Mouse (Mus musculus): ENCODE measurements around the gene Asb8. TPM values are rescaled to one million over a fixed set of nuclear protein-coding genes. Genes with fewer than 3 reads are reported as not detected.
A peak's percentile ranks its signal among the peaks of the same experiment; 100 is the strongest.

Gene Asb8
- 10 to 100 TPM; 50.7 to 55.0 (median 54.3) TPM for total RNA-seq (2022)

DNA sequence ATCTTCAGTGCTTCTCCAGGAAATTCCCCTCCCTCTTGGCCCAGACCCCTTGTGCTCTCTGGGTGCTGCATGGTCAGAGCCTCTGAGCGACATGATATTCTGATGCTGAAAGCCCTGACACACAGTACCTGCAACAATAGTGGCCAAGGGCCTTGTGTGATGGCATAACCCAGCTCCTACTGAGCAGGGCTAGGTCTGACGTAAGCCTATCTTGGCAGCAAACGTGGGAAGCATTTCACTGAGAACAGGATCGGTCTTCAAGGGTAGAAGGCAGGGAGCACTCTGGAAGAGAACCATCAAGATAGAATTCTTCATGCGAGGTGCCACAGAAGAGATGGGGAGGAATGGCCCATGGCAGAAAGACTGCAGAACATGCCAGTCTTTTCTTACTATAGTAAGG is at the start of gene Asb8:
TSS of gene Asb8 (minus strand) at position 101 of the 400 bp plus-strand sequence.
- DNase-seq (ENCODE audit: low spot score in 2 of 2) = no peak

DNA sequence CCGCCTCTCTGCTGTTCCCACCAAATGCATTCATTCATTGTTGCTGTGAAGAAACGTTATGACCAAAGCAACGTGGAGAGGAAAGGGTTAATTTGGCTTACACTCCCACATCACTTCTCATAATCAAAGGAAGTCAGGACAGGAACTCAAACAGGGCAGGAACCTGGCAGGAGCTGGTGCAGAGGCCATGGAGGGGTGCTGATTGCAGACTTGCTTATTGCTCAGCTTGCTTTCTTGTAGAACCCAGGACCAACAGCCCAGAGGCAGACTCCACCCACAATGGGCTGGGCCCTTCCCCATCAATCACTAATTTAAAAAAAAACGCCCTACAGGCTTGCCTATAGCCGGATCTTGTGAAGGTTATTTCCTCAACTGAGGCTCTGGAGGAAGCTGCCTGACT is 48.7 kb upstream of the Asb8 start:
- DNase-seq (ENCODE audit: low spot score in 2 of 2) = no peak

DNA sequence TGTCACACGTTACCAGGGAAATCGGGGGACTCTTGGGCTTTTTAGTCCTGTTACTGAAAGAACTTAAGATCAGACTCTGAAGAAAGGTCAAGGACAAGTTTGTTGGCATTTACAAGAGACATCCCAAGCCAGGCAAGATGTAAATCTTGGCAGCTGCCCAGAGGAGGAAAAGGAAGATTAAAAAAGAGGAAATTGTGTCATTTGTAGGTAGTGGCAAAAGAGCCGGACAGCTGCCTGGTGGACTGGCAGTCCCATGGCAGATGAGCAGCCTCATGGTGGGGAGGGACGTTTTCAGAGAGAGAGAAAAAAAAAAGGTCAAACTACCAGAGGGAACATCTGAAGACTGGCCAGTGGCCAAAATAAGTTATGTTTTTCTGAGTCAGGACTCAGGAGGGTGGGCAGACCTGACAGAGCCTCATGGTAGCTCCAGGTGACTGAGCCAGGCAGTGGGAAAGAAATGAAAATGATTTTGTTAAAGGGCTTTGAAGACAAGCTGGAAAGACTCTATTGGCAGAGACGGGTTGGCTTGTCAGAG is 48.0 kb upstream of the Asb8 start:
- no peak for DNase-seq (ENCODE audit: low spot score in 2 of 2)

DNA sequence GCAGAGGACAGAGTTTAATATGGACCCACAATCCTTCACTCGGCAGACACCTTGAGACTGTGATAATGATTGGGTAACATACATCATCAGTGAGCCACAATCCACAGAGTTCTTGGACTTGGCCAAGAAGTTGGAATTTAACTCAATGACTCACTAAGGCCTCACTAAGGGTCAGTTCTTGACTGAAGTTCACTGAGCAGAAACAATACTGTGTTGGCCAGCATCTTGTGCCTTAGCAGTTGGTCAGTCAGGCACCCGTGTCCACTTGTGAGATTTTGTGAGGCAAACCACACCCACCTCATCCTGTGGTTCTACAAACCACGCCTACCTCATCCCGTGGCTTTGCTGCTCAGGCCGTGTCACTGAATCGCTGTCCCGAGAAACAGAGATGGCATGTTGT is 44.3 kb upstream of the Asb8 start:
- no peak for DNase-seq (ENCODE audit: low spot score in 2 of 2)

DNA sequence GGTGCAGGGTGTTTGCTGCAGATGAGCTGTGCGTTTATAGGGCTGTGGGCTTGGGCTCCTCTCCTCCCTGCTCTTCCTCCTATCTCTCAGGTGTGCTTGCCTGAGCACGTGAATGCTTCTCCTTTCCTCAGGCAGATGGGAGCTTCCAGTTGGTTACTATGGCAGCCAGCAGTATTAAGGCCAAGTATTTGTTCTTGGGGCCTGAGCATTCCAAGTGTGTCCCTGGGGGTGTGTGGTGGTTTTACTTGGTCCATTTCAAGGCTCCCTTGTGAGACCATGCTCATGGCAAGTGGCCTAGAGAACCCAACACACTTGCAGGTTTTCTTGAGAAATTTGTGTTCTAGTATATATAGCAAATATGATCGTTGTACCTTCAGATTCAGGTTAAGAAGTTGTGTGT is 30.0 kb upstream of the Asb8 start, which contains the start of gene Olfr288:
TSS of gene Olfr288 (minus strand) at position 101 of the 400 bp plus-strand sequence.
- no peak for DNase-seq (ENCODE audit: low spot score in 2 of 2)

DNA sequence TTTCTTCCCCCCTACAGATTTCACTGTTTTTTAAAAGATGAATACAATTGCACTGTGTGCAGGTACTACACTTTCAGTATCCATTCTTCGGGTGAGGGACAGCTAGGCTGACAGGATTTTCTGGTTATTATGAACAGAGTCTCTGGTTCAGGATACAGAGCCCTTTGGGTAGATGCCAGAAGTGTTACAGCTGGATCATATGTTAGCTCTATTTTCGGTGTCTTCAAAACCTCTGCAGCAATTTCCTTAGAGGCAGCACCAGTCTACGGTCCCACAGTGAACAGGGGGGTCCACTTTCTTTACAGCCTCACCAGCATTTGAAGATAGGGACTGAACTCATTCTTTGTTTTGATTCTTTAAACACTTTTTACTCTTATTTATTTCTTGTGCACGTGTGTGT is 19.0 kb upstream of the Asb8 start:
- DNase-seq (ENCODE audit: low spot score in 2 of 2) = no peak

DNA sequence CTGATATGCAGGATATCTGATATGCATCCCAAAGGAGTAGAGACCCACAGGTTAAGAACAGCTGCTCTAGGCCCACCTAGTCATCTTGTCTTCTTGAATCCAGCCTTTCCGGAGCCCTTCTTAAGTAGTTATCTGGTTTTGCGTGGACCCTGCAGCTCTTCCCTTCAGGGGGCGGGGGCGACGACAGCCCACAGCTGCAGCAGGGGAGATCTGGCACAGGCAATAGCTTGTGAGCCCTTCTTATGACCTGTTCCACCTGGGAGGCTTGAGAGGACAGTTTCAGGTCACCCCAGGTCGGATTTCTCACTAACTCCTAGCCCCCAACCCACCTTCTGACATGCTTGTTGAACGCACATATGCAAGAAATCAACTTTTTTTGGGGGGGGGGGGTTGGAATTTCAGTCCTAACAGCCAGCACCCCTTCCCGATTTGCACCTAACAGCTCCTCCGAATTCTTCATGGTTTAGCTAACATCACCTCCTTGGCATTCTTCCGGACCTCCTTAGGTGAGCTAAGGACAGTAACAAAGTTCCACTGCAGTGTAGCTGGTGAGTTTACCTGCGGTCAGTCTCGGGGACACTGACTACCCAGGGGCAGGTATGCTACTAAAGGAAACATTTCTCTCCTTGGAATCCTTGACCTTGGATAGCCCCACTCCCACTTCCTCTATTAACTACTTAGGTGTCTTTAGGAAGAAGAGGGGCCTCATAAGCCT is 16.6 kb upstream of the Asb8 start:
- no peak for DNase-seq (ENCODE audit: low spot score in 2 of 2)

DNA sequence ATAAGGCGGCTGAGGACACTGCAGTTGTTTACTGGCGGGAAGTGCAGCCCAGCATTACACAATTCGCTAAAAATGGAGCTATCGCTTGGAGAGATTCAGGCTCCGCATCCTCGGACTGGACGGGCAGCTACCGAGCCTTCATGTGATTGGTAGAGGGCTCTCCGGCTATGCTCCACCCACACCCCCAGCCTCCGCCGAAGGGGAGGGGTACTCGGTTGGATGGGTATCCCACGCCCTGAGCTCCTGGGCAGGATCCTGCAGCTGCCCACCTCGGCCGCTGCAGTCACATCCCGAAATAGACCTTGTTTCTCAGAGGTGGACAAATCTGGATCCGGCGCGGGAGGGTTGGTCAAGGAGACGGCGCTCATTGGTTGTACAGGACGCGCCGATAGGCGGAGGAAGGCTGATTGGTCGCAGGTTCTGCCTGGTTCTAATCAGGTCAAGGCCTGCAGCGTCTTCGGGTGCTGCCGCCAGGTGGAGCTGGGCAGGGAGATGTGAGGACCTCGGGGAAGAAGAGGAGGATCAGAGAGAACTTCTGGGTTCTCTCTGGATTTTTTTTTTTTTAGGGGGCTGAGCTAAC is 15.8 kb upstream of the Asb8 start:
- peak; percentile 90 to 94 for DNase-seq (ENCODE audit: low spot score in 2 of 2)

DNA sequence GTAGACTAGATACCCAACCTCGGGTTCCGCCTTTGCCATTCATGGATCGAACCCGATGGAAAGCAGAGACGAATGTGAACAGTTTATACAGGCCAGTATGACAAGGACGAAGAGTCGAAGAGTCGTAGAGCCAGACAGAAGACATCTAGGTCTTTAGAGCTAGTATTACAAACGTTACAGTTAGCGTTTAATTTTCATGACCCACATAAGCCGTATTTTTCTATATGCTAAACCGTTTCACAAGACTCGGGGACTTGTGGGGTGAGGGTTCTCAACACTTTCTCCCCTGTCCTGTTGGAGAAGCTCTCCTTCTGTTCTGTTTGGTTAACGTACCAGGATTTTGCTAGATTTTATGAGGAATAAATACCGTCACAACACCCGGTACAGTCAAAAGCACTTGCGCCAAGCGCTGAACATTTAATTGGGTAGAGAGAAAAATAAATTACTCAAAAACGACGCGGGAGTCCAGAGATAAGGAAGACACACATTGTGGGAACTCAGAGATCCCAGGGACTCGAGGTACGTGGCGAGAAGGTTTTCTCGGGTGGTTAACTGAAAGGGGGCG is 15.2 kb upstream of the Asb8 start:
- no peak for DNase-seq (ENCODE audit: low spot score in 2 of 2)

DNA sequence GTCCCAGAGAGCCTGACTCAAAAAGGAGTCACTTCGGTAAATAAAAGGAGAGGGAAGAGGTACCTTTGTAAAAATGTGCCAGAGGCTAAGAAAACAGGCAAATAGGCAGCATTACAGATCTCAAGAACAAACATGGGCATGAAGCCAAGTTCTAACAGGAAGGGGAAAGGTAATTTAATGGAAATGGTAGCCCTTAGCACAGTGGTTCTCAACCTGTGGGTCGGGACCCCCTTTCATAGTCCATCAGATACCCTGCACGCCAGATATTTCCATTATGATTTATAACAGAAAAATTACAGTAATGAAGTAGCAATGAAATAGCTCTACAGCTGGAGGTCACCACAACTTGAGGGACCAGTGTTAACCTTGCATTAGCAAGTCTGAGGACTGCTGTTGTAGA is 11.9 kb upstream of the Asb8 start:
- DNase-seq (ENCODE audit: low spot score in 2 of 2) = no peak

DNA sequence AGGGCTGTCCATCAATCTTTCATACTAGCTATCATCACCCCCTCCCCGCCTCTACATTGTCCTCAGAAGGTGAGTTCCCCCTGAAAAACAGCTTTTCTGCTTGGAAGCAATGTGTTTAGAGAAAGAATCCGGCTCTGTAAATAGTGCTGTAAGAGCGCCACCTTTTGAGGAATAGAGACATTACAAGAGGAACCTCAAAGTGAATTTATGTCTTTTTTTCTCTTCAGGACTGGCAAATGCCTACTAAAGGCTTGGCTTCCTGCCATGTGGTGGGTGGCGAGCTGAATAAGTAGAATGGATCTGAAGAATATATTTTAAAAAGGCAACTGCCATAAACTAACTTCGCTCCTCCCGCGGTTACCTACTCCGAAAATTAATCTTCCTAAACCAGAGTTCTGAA is 8.4 kb upstream of the Asb8 start:
- DNase-seq (ENCODE audit: low spot score in 2 of 2) = peak; percentile 76 to 80

DNA sequence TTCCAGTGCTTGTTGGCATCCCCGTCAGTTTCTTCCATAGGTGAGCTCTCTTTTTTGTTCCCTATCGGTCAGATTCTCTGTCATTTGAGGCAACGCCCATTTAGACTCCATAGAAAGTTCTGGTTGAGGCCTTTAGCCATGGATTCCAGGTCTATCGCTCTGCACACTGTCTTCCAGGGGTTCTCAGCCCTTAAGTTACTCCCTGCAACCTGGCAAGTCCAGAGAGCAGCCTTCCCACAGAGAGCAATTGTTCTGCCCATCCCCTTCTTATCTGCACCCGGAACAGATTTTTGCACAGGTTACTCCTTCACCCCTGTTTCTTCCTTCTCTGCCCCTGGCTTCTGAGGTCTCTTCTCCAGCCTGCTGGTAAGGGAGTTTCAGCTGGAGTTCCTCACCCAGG is 6.7 kb upstream of the Asb8 start:
- DNase-seq (ENCODE audit: low spot score in 2 of 2) = no peak

DNA sequence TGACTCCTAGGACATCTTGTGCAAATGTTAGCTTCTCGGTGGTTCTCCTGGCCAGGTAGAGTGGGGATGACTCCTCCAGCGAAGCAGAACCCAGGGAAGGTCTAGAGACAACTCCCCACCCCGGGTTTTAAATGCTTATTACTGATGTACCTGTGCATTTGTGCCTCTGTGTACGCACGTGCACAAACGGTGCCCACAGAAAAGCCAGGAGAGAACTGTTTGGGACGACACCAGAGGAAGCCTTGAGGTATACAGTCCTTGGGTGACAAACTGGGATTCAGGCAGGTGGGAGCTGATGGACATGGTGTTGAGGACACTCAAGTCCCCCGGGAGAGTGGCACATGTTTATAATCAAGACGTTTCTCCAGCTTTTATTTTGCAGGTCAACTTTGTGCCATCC is 5.5 kb upstream of the Asb8 start:
- DNase-seq (ENCODE audit: low spot score in 2 of 2) = no peak

DNA sequence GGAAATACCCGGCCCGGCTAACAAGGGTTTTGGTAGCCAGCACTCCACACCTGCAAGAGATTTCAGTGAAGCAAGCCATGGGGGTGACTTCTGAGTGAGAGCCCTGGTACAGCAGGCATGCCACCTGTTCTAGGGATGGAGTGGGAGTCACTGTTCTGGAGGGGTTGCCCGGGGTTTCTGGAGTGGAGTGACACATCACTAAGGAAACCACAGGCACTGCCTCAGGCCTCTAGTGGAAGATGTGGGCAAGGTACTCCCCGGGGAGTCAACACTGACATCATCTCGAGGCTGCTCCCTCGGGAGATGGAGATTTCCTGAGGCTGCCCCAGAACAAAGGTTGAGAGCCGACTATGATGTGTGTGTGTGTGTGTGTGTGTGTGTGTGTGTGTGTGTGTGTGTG is 4.9 kb upstream of the Asb8 start:
- DNase-seq (ENCODE audit: low spot score in 2 of 2) = peak; percentile 58 to 63

DNA sequence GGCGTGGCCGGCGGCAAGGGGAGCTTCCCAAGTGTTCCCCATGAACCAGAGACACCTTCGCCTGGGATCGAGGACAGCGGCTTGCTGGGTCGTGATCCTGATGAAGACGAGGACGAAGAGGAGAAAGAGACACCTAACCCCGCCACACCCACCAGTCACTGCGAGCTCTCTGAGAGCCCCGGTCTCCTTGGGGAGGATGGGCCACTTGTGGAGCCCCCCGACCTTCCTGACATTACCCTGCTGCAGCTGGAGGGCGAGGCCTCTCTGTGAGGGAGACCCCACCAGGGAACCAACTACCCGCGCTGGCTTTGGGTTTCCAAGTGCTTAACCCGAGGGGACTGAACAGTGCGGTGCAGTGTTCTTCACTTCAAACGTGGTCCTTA is 3.2 kb upstream of the Asb8 start:
- no peak for DNase-seq (ENCODE audit: low spot score in 2 of 2)

DNA sequence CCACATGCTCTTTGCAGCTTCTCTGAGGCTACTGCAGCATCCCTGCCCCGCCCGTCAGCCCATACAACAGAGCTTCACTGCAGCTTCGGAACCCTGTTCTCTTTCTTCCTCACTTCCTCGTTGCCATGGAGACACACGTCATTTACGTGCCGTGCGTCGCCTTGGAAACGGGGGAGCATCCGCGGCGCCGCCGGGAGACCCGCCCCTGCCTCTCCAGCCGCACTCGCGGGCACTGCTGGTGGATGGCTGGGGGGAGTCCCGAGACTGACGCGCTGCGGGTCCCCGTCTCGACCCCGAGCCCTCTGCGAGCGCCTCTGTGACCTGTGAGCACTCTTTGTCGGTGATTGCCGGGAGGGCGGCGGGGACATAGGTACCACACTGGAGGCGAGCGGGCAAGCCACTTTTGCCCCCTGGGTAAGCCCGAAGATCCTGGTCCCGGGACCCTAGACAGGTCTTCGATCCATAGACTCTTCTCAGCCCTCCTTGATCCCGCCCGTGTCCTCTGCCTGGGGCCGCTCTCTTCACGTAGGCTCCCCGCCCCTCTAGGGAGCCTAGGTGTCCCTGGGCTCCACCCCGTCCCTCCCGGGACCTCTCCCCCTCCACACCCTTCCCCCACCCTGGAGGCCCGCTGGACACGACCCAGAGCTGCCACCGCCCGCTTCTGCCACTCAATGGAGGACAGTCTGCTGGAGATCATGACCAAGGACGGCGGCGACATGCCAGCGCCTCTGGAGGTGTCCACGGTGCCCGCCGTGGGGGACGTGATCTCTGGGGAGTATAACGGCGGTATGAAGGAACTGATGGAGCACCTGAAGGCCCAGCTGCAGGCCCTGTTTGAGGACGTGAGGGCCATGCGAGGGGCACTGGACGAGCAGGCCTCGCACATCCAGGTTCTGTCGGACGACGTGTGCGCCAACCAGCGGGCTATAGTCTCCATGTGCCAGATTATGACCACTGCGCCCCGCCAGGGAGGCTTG is 2.5 kb upstream of the Asb8 start:
- DNase-seq (ENCODE audit: low spot score in 2 of 2) = peak; percentile 89 to 90

DNA sequence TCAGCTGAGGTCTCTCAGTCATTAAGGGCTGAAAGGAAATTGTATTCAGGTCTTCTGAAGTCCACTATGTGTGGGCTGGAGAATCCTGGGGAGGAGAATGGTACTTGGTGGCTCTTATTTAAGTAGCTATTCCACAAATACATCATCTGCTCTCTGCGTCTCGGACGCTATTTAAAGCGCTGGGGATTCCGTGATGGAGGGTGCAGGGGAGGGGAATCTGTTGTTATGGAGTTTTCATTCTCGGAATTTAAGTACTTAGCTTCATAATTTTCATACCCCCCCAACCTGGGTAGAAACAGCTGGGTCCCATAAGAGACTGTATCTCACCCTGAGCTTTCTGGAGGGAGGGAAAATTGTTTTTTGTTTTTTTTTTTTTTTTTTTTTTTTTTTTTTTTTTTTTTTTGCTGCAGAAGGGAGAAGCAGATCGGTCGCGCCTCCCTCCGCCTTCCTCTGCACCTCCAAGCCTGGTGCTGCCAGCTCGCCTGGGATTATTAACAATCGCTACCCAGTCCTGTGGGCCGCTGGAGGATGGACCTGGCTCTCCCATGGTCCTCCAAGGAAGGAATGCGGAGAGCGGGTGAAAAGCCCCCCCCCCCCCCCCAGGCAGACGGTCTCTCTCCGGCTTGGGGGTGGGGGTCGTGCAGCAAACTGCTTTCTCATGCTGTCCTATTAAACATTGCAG is 1.7 kb upstream of the Asb8 start, which contains the start of gene Ccdc184:
TSS of gene Ccdc184 (plus strand) at position 196 of the 682 bp plus-strand sequence.
- DNase-seq (ENCODE audit: low spot score in 2 of 2) = no peak

DNA sequence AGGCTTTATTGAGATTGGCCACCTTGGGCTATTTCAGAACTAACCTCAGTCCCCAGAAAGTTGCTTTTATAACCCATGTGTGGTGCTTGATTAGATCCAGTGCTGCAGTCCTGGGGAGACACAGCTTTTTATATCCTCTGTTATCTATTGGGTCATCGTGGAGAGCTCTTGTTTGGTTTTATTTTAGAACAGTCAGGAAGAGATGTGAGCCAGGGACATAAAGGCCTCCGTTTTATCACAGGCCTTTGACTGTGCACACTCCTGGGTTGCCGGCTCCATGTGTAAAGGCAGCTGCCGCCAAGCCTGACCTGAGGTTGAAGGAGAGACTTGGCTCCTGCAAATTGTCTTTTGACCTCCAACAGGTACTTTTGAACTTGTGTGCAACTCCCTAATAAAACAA is 2.9 kb downstream of the Asb8 start:
- no peak for DNase-seq (ENCODE audit: low spot score in 2 of 2)

DNA sequence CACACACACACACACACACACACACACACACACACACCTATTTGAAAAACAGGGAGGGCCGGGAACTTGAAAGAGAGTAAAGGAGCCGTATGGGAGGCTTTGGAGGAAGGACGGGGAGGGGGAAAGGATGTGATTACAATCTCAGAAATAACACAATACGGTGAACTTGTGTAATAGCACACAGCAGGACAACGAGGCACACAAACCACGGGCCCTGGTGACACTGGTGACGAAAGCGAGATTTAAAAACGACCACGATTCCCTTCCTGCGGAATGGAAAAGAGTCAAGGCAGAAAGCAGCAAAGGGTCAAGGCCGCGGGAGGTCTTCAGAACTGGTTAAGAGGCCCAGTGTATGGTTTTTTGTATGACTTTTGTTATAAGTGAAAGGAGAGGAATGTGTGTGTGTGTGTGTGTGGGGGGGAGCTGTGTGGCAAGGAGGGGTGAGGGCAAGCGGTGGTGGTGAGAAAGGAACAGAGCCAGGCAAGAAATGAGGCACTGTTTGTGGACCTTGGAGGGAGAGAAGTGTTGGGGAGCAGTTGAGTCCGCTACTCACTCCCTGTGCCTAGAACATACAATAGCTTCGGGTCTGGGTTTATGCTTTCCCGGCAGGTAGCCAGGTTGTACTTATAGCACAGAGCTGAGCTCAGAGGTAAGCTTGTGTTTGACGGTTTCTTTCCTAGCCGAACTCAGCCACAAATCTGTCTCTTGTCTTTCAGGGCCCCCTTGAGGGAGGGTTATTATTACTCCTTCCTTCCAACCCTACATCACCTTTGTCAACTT is 4.2 kb downstream of the Asb8 start:
- no peak for DNase-seq (ENCODE audit: low spot score in 2 of 2)

DNA sequence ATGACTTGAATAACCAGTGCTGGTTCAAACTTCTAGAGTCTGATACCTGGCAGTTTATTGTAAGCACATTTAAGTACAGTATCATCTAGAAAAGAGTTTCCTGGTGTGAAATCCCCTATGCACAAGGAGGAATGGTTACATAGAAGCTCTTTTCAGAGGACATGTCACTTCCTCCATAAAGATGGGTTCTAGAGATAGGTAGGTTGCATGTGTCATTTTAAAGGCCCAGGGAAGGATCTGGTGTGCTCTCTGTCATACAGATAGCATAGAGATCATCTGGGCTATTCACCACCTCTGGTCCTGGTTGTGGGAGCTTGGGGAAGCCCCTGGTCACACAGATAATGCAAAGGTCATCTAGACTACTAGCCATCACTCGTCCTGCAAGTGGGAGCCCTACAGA is 8.2 kb downstream of the Asb8 start:
- no peak for DNase-seq (ENCODE audit: low spot score in 2 of 2)

Data from layer of hippocampus, adult 8-10 months (tissue).